Mouse (Mus musculus): Measurements from ENCODE around the gene Efcab1. TPM values are rescaled to one million over a fixed set of nuclear protein-coding genes. Genes with fewer than 3 reads are reported as not detected.

Gene Efcab1
- polyA plus RNA-seq, 1 experiment from 2014 or later, result 1.3 TPM

- H3K36me3 ChIP-seq (ENCODE audit: control insufficient read depth, insufficient read depth), result no peaks in the 10 kb centered on the region
- H3K27ac ChIP-seq (ENCODE audit: low read length), result no peak overlapping the region
- ATAC-seq (replicated peaks; ENCODE audit: extremely low read depth, insufficient read depth, low FRiP score), result no peak
- H3K4me2 ChIP-seq (ENCODE audit: low read depth, low read length), result no peak overlapping the region
- no peak overlapping the region for H3K9ac ChIP-seq (ENCODE audit: low read length)
- no peaks in the 10 kb centered on the region for H3K4me1 ChIP-seq (ENCODE audit: control insufficient read depth, insufficient read depth, low read length)
- 64% methylated on average over 2 of the region's 2 CpGs for WGBS
- no peaks in the 10 kb centered on the region for H3K27me3 ChIP-seq (ENCODE audit: control insufficient read depth, insufficient read depth, low read length)
- H3K4me3 ChIP-seq (ENCODE audit: low read length), result no peak overlapping the region
- H3K9me3 ChIP-seq (replicated peaks; ENCODE audit: control insufficient read depth, low read length), result no peaks in the 10 kb centered on the region
Observed at GRCm38 (mm10) chr16:14979228-14979627, 72.8 kb downstream of the Efcab1 start.

- Histone ChIP-seq H3K4me2 (ENCODE audit: low read depth, low read length) (no peak overlapping the region), H3K9ac (ENCODE audit: low read length) (no peak overlapping the region), H3K9me3 (replicated peaks; ENCODE audit: control insufficient read depth, low read length) (no peaks in the 10 kb centered on the region), H3K36me3 (ENCODE audit: control insufficient read depth, insufficient read depth) (no peaks in the 10 kb centered on the region), H3K4me3 (ENCODE audit: low read length) (no peak overlapping the region), H3K27me3 (ENCODE audit: control insufficient read depth, insufficient read depth, low read length) (no peaks in the 10 kb centered on the region), H3K27ac (ENCODE audit: low read length) (no peak overlapping the region), H3K4me1 (ENCODE audit: control insufficient read depth, insufficient read depth, low read length) (peaks cover 6% of the 10 kb centered on the region; the same call in 1 of the 2 replicates)
- ATAC-seq (replicated peaks; ENCODE audit: extremely low read depth, insufficient read depth, low FRiP score), result 0 out of 2 replicates have a peak, but pooled peaks have one; percentile 49
- 61% methylated on average over 6 of the region's 6 CpGs for WGBS
Observed at GRCm38 (mm10) chr16:14989614-14990268, 83.3 kb downstream of the Efcab1 start.

DNA sequence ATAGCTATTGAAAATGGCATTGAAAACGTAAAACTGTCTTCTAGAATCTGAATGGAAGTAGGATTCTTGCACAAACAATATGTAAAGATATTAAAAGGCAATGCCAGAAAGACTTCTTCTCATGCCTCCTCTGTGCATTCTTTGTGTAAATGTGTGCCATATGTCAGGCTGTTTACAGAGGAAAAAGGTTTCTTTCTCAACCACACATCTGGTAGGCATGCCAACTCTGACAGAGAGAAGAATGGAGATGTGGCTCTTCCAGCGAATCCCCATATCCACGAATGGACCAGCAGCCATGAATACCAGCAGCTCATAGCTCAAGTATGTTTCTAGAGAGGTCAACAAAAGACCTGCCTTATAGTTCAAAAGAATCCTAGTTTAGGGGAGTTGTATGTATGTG lies 84.6 kb downstream of the Efcab1 start:
- 78% methylated on average over 3 of the region's 3 CpGs for whole genome bisulfite sequencing
- Histone ChIP-seq H3K4me2 (ENCODE audit: low read depth, low read length) (no peak overlapping the region), H3K9me3 (replicated peaks; ENCODE audit: control insufficient read depth, low read length) (no peaks in the 10 kb centered on the region), H3K4me3 (ENCODE audit: low read length) (no peak overlapping the region), H3K9ac (ENCODE audit: low read length) (no peak overlapping the region), H3K36me3 (ENCODE audit: control insufficient read depth, insufficient read depth) (no peaks in the 10 kb centered on the region), H3K27me3 (ENCODE audit: control insufficient read depth, insufficient read depth, low read length) (no peaks in the 10 kb centered on the region), H3K27ac (ENCODE audit: low read length) (no peak overlapping the region), H3K4me1 (ENCODE audit: control insufficient read depth, insufficient read depth, low read length) (peaks cover 6% of the 10 kb centered on the region; the same call in 1 of the 2 replicates)
- no peak for ATAC-seq (replicated peaks; ENCODE audit: extremely low read depth, insufficient read depth, low FRiP score)

GRCm38 (mm10) chr16:14992461-14993107 lies 86.2 kb downstream of the Efcab1 start:
- no peak overlapping the region for H3K4me2 ChIP-seq (ENCODE audit: low read depth, low read length)
- H3K27me3 ChIP-seq (ENCODE audit: control insufficient read depth, insufficient read depth, low read length), result no peaks in the 10 kb centered on the region
- peaks cover 6% of the 10 kb centered on the region; the same call in 1 of the 2 replicates for H3K4me1 ChIP-seq (ENCODE audit: control insufficient read depth, insufficient read depth, low read length)
- H3K36me3 ChIP-seq (ENCODE audit: control insufficient read depth, insufficient read depth), result no peaks in the 10 kb centered on the region
- ATAC-seq (replicated peaks; ENCODE audit: extremely low read depth, insufficient read depth, low FRiP score), result peak; percentile 69; the same call in 1 of the 2 replicates
- H3K4me3 ChIP-seq (ENCODE audit: low read length), result no peak overlapping the region
- H3K9ac ChIP-seq (ENCODE audit: low read length), result no peak overlapping the region
- no peaks in the 10 kb centered on the region for H3K9me3 ChIP-seq (replicated peaks; ENCODE audit: control insufficient read depth, low read length)
- 0 out of 2 replicates have a peak overlapping the region, but pooled peaks have one; percentile 13 for H3K27ac ChIP-seq (ENCODE audit: low read length)
- WGBS, result 30% methylated on average over 3 of the region's 3 CpGs

DNA sequence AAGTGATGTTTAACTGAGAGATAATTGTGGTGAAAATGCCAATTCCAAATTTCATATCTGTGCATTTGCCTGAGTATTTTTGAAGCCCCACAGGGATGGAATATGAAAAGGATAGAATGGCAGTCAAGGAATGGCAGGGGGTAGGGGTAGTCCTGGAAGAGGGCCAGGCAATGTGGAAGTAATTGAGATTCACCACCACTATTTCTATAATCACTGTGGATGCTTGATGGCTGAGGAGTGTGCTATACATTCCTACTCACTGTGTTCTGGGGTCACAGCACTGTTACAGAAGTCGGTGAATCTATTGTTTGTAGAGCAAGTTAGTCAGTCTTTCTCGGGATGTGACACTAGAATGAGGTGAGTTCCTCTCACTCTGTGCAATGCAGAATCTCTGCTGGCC lies 108.3 kb downstream of the Efcab1 start:
- no peak for ATAC-seq (replicated peaks; ENCODE audit: extremely low read depth, insufficient read depth, low FRiP score)
- Histone ChIP-seq H3K4me2 (ENCODE audit: low read depth, low read length) (no peak overlapping the region), H3K27ac (ENCODE audit: low read length) (no peak overlapping the region), H3K36me3 (ENCODE audit: control insufficient read depth, insufficient read depth) (no peaks in the 10 kb centered on the region), H3K9ac (ENCODE audit: low read length) (no peak overlapping the region), H3K4me3 (ENCODE audit: low read length) (no peak overlapping the region), H3K4me1 (ENCODE audit: control insufficient read depth, insufficient read depth, low read length) (no peaks in the 10 kb centered on the region), H3K27me3 (ENCODE audit: control insufficient read depth, insufficient read depth, low read length) (no peaks in the 10 kb centered on the region), H3K9me3 (replicated peaks; ENCODE audit: control insufficient read depth, low read length) (no peaks in the 10 kb centered on the region)
- WGBS, result 63% methylated on average over 2 of the region's 2 CpGs

All from heart, embryonic 16.5 days (tissue).